Mouse (Mus musculus) MEL (cell line): Measurements from ENCODE around the gene Oat. TPM values are rescaled to one million over a fixed set of nuclear protein-coding genes. Genes with fewer than 3 reads are reported as not detected.

Experiments
- DNase-seq: peaks from one replicate; pipeline ENCODE4 v3.0.0; 2011; ENCODE audit warnings: low read depth, low spot score
- H3K27ac ChIP-seq: 2 replicates; pipeline ENCODE4 v1.5.1; 2012; ENCODE audit warnings: low read depth, mild to moderate bottlenecking, control low read depth, low read length, moderate library complexity; ENCODE audit not compliant: control insufficient read depth
- H3K27me3 ChIP-seq, 2 experiments: fragments of 150-350 bp in 1 of 2; sonication (generic) in 1 of 2; 2 replicates each; pipeline ENCODE4 v1.6.1; 2012; ENCODE audit warnings: low read length in 2 of 2, mild to moderate bottlenecking in 2 of 2, improper control_type of control experiment in 1 of 2, moderate library complexity in 1 of 2; ENCODE audit not compliant: insufficient read depth in 2 of 2, control insufficient read depth in 1 of 2
- H3K36me3 ChIP-seq, 2 experiments: 2 replicates each; pipeline ENCODE4 v1.6.1; 2012 to 2014; ENCODE audit warnings: low read length in 2 of 2, improper control_type of control experiment in 1 of 2, inconsistent platforms in 1 of 2, mild to moderate bottlenecking in 1 of 2; ENCODE audit not compliant: insufficient read depth in 2 of 2, control insufficient read depth in 1 of 2
- H3K4me1 ChIP-seq, 2 experiments: fragments of 150-350 bp in 1 of 2; sonication (generic) in 1 of 2; 2 replicates each; pipeline ENCODE4 v1.6.1; 2012; ENCODE audit warnings: low read length in 2 of 2, improper control_type of control experiment in 1 of 2, mild to moderate bottlenecking in 1 of 2; ENCODE audit not compliant: insufficient read depth in 2 of 2, control insufficient read depth in 1 of 2
- H3K4me3 ChIP-seq, 2 experiments: fragments of 150-350 bp in 1 of 2; sonication (generic) in 1 of 2; 2 replicates each; pipeline ENCODE4 v1.5.1; 2012; ENCODE audit warnings: low read depth in 2 of 2, low read length in 2 of 2, mild to moderate bottlenecking in 2 of 2, moderate library complexity in 2 of 2, control low read depth in 1 of 2, improper control_type of control experiment in 1 of 2; ENCODE audit not compliant: control insufficient read depth in 1 of 2, insufficient read depth in 1 of 2
- H3K79me2 ChIP-seq: 2 replicates; pipeline ENCODE4 v1.6.1; 2012; ENCODE audit warnings: mild to moderate bottlenecking, low read length, moderate library complexity; ENCODE audit not compliant: control insufficient read depth, poor library complexity, insufficient read depth
- H3K9ac ChIP-seq: 2 replicates; pipeline ENCODE4 v1.6.1; 2012; ENCODE audit warnings: low read depth, mild to moderate bottlenecking, control low read depth, low read length, moderate library complexity; ENCODE audit not compliant: control insufficient read depth, poor library complexity, severe bottlenecking
- H3K9me3 ChIP-seq: fragments of 150-350 bp; sonication (generic); replicated peaks from 2 replicates; pipeline ENCODE4 v1.6.1; 2012; ENCODE audit warnings: mild to moderate bottlenecking, low read length, improper control_type of control experiment, moderate library complexity; ENCODE audit not compliant: insufficient read depth
- BHLHE40 ChIP-seq: IDR thresholded peaks from 2 replicates; pipeline ENCODE4 v1.6.1; 2012; ENCODE audit warnings: low read depth, mild to moderate bottlenecking, inconsistent platforms, low read length, improper control_type of control experiment, borderline replicate concordance
- CHD2 ChIP-seq: IDR thresholded peaks from 2 replicates; pipeline ENCODE4 v1.6.1; 2011; ENCODE audit warnings: low read length, improper control_type of control experiment
- GABPA ChIP-seq: IDR thresholded peaks from 2 replicates; pipeline ENCODE4 v1.6.1; 2012; ENCODE audit warnings: low read depth, mild to moderate bottlenecking, inconsistent platforms, low read length, improper control_type of control experiment, moderate library complexity
- GATA1 ChIP-seq: IDR thresholded peaks from 2 replicates; pipeline ENCODE4 v1.6.1; 2011; ENCODE audit warnings: low read depth, low read length, improper control_type of control experiment
- HCFC1 ChIP-seq: IDR thresholded peaks from 2 replicates; pipeline ENCODE4 v1.6.1; 2012; ENCODE audit warnings: low read depth, mild to moderate bottlenecking, inconsistent platforms, low read length, improper control_type of control experiment, moderate library complexity
- JUND ChIP-seq: IDR thresholded peaks from 2 replicates; pipeline ENCODE4 v1.6.1; 2011; ENCODE audit warnings: low read depth, mild to moderate bottlenecking, improper control_type of control experiment, low read length
- KAT2A ChIP-seq: conservative IDR thresholded peaks from 2 replicates; pipeline ENCODE4 v1.6.1; 2012; ENCODE audit warnings: low read depth, low read length, improper control_type of control experiment, inconsistent platforms
- MAFK ChIP-seq: IDR thresholded peaks from 2 replicates; pipeline ENCODE4 v1.6.1; 2011; ENCODE audit warnings: low read depth, mild to moderate bottlenecking, low read length, improper control_type of control experiment, borderline replicate concordance
- MAX ChIP-seq: IDR thresholded peaks from 2 replicates; pipeline ENCODE4 v1.6.1; 2011; ENCODE audit warnings: low read length, improper control_type of control experiment
- MEF2A ChIP-seq: IDR thresholded peaks from 2 replicates; pipeline ENCODE4 v1.6.1; 2014; ENCODE audit warnings: low read depth, mild to moderate bottlenecking, inconsistent platforms, low read length, improper control_type of control experiment; ENCODE audit not compliant: poor library complexity, insufficient replicate concordance, severe bottlenecking; ENCODE audit errors: extremely low read depth
- MXI1 ChIP-seq: IDR thresholded peaks from 2 replicates; pipeline ENCODE4 v1.6.1; 2011; ENCODE audit warnings: mild to moderate bottlenecking, low read depth, low read length, improper control_type of control experiment
- MYB ChIP-seq: IDR thresholded peaks from 2 replicates; pipeline ENCODE4 v1.6.1; 2011; ENCODE audit warnings: mild to moderate bottlenecking, low read depth, low read length, improper control_type of control experiment
- MYC ChIP-seq: IDR thresholded peaks from 2 replicates; pipeline ENCODE4 v1.6.1; 2011; ENCODE audit warnings: low read depth, mild to moderate bottlenecking, low read length, improper control_type of control experiment, moderate library complexity
- POLR2A ChIP-seq, 2 experiments: IDR thresholded peaks; 2 replicates each; pipeline ENCODE4 v1.6.1; 2011 to 2012; ENCODE audit warnings: low read length in 2 of 2, mild to moderate bottlenecking in 2 of 2, control low read depth in 1 of 2, improper control_type of control experiment in 1 of 2, low read depth in 1 of 2, moderate library complexity in 1 of 2; ENCODE audit not compliant: control insufficient read depth in 1 of 2, insufficient read depth in 1 of 2, poor library complexity in 1 of 2
- POLR2AphosphoS2 ChIP-seq: IDR thresholded peaks from 2 replicates; pipeline ENCODE4 v1.6.1; 2011; ENCODE audit warnings: low read length, improper control_type of control experiment
- RAD21 ChIP-seq: IDR thresholded peaks from 2 replicates; pipeline ENCODE4 v1.6.1; 2011; ENCODE audit warnings: mild to moderate bottlenecking, low read depth, low read length, improper control_type of control experiment
- RCOR1 ChIP-seq: IDR thresholded peaks from 2 replicates; pipeline ENCODE4 v1.6.1; 2012; ENCODE audit warnings: low read depth, mild to moderate bottlenecking, inconsistent platforms, low read length, improper control_type of control experiment
- TAL1 ChIP-seq: IDR thresholded peaks from 2 replicates; pipeline ENCODE4 v1.6.1; 2012; ENCODE audit warnings: mild to moderate bottlenecking, inconsistent platforms, low read length, moderate library complexity, mixed read lengths
- TBP ChIP-seq: IDR thresholded peaks from 2 replicates; pipeline ENCODE4 v1.8.0; 2011; ENCODE audit warnings: low read depth, low read length, improper control_type of control experiment
- TCF12 ChIP-seq: IDR thresholded peaks from 2 replicates; pipeline ENCODE4 v1.6.1; 2014; ENCODE audit warnings: low read depth, mild to moderate bottlenecking, inconsistent platforms, low read length, improper control_type of control experiment, moderate library complexity
- UBTF ChIP-seq: IDR thresholded peaks from 2 replicates; pipeline ENCODE4 v1.6.1; 2012; ENCODE audit warnings: low read depth, mild to moderate bottlenecking, inconsistent platforms, low read length, improper control_type of control experiment, moderate library complexity, borderline replicate concordance; ENCODE audit not compliant: insufficient read depth
- USF1 ChIP-seq: IDR thresholded peaks from 2 replicates; pipeline ENCODE4 v1.6.1; 2014; ENCODE audit warnings: low read depth, mild to moderate bottlenecking, inconsistent platforms, low read length, improper control_type of control experiment, moderate library complexity
- USF2 ChIP-seq, 2 experiments: IDR thresholded peaks; 2 replicates each; pipeline ENCODE4 v1.6.1; 2011 to 2012; ENCODE audit warnings: improper control_type of control experiment in 2 of 2, low read length in 2 of 2, borderline replicate concordance in 1 of 2, inconsistent platforms in 1 of 2, low read depth in 1 of 2, mild to moderate bottlenecking in 1 of 2; ENCODE audit not compliant: insufficient read depth in 1 of 2
- ZC3H11A ChIP-seq: IDR thresholded peaks from 2 replicates; pipeline ENCODE4 v1.6.1; 2012; ENCODE audit warnings: low read depth, mild to moderate bottlenecking, inconsistent platforms, low read length, improper control_type of control experiment
- ZKSCAN1 ChIP-seq: IDR thresholded peaks from 2 replicates; pipeline ENCODE4 v1.6.1; 2012; ENCODE audit warnings: low read depth, mild to moderate bottlenecking, inconsistent platforms, low read length, improper control_type of control experiment, moderate library complexity
- ZMIZ1 ChIP-seq: IDR thresholded peaks from 2 replicates; pipeline ENCODE4 v1.6.1; 2012; ENCODE audit warnings: low read depth, mild to moderate bottlenecking, inconsistent platforms, low read length, improper control_type of control experiment, moderate library complexity
- ZNF384 ChIP-seq: IDR thresholded peaks from 2 replicates; pipeline ENCODE4 v1.6.1; 2012; ENCODE audit warnings: low read depth, mild to moderate bottlenecking, inconsistent platforms, low read length, improper control_type of control experiment
- polyA plus RNA-seq, 2 experiments: library from polyadenylated mRNA; stranded (reverse) in 1 of 2; unstranded in 1 of 2; fragments of >175 nt in 1 of 2; fragments of >200 nt in 1 of 2; gene quantifications; 2 replicates each; pipeline versions ENCODE4 v1.2.1 to v1.2.4; 2012; ENCODE audit warnings: low replicate concordance in 2 of 2, low read depth in 1 of 2; ENCODE audit not compliant: insufficient read length in 2 of 2, insufficient read depth in 1 of 2, missing spikeins in 1 of 2
- total RNA-seq: library from RNA; depleted of rRNA; stranded (reverse); fragments of 300-350 nt; gene quantifications from 2 replicates; pipeline ENCODE4 v1.2.3, GENCODE M21; 2012

The Oat gene
- total and polyA plus RNA-seq, 3 experiments: 190 to 226 (median 209) TPM

DNA sequence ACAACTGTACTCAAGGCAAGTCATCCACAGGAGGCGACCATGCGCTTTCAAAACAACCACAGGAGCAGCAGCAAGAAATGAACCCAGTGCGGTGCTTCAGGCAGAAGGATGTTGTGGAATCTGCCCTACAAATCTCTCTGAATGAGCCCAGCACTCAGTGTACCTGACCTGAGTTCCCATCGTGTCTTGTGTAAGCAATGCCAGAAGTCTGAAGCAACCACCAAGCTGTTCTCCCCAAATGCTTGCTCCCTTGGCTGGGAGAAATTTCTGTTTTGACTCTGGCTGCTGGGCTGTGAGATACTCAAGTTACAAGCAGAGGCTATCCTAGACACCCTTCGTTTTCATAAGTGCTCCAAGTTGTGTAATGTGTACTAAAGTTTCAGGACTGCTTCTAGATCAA is 29.5 kb upstream of the Oat start:
- Histone ChIP-seq H3K27ac (no peak overlapping the region), H3K4me1 (peaks cover 0 to 6% of the 10 kb centered on the region in 2 experiments; a peak in 2 of 4 replicates)
- TF ChIP-seq GATA1: no peak
- no peak for TF ChIP-seq MYB
- TF ChIP-seq TCF12: no peak
- no peak for TF ChIP-seq ZC3H11A
- no peak for TF ChIP-seq BHLHE40
- TF ChIP-seq ZKSCAN1: no peak
- no peak for TF ChIP-seq JUND
- TF ChIP-seq CHD2: no peak
- TF ChIP-seq MAX: no peak
- no peak for TF ChIP-seq MXI1
- TF ChIP-seq POLR2AphosphoS2: no peak
- TF ChIP-seq, all 39 proteins: peak for 0
- H3K27me3 ChIP-seq: no peaks in the 10 kb centered on the region; a peak in 1 of 4 replicates
- no peak overlapping the region for H3K9ac ChIP-seq
- DNase-seq: no peak
- H3K79me2 ChIP-seq: no peaks in the 10 kb centered on the region
- no peaks in the 10 kb centered on the region for H3K9me3 ChIP-seq
- no peak overlapping the region for H3K4me3 ChIP-seq
- H3K36me3 ChIP-seq: peaks cover 0 to 3% of the 10 kb centered on the region in 2 experiments; a peak in 2 of 4 replicates

DNA sequence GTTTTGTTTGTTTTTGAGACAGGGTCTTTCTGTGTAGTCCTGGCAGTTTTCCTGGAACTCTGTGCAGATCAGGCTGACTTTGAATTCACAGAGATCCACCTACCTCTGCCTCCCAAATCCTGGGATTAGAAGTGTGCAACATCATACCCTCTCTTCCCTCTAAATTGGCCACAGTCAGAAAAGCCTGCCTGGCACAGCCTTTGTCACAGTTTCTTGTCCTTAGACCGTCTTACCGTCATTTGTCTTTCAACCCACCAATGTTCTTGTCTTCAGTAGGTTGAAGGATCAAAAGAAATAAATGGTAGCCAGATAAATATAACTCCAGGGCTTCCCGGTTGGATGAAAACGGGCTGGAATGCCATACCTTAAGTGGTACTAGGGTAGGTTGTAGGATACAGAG is 28.5 kb upstream of the Oat start:
- H3K27me3 ChIP-seq: no peaks in the 10 kb centered on the region; a peak in 1 of 4 replicates
- no peaks in the 10 kb centered on the region for H3K9me3 ChIP-seq
- H3K79me2 ChIP-seq: no peaks in the 10 kb centered on the region
- H3K4me1 ChIP-seq: 0 out of 4 replicates have a peak, but pooled peaks cover 0 to 2% of the 10 kb centered on the region in 2 experiments
- H3K27ac ChIP-seq: no peak overlapping the region
- TF ChIP-seq ZKSCAN1 (no peak), USF2 (IDR thresholded peaks at IDR 0.05; ENCODE audit: borderline replicate concordance in 1 of 2, insufficient read depth in 1 of 2, low read depth in 1 of 2, low read length in 2 of 2) (no peak), RCOR1 (no peak)
- H3K4me3 ChIP-seq: no peak overlapping the region
- no peak overlapping the region for H3K9ac ChIP-seq
- no peak for DNase-seq
- no peaks in the 10 kb centered on the region for H3K36me3 ChIP-seq

DNA sequence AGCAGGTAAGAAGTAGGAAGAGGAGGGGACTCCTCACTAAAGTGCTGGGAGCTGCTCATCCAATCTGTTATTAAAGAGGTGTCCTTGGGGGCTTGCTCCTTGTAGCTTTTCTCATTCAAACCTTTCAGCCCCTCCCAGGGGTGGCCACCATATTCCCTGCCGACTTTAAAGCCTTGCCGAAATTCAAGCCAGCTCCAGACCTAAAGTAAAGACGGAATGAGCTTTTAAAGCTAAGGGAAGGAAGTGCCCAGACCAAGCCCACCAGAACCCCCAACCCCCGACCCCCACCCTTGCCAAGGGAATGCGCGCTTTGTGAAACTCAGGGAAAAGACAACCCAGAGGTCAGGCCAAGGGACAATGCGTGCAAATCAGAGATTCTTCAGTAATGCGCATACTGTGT is 24.7 kb upstream of the Oat start:
- Histone ChIP-seq H3K27ac (no peak overlapping the region), H3K36me3 (no peaks in the 10 kb centered on the region; a peak in 1 of 4 replicates), H3K9me3 (no peaks in the 10 kb centered on the region), H3K4me1 (peaks cover 0 to 14% of the 10 kb centered on the region in 2 experiments; a peak in 1 of 4 replicates), H3K27me3 (peaks cover 0 to 2% of the 10 kb centered on the region in 2 experiments; a peak in 1 of 4 replicates), H3K9ac (no peak overlapping the region), H3K4me3 (no peak overlapping the region), H3K79me2 (peaks cover 4% of the 10 kb centered on the region)
- DNase-seq: no peak
- no peak for TF ChIP-seq RAD21
- TF ChIP-seq MEF2A: no peak
- no peak for TF ChIP-seq TAL1
- no peak for TF ChIP-seq ZMIZ1
- no peak for TF ChIP-seq ZNF384
- TF ChIP-seq KAT2A: no peak
- no peak for TF ChIP-seq POLR2A (IDR thresholded peaks at IDR 0.05; ENCODE audit: control insufficient read depth in 1 of 2, insufficient read depth in 1 of 2, low read depth in 1 of 2, low read length in 2 of 2, poor library complexity in 1 of 2)
- TF ChIP-seq MYC: no peak
- TF ChIP-seq HCFC1: no peak
- no peak for TF ChIP-seq MXI1
- no peak for TF ChIP-seq UBTF
- TF ChIP-seq GABPA: no peak
- TF ChIP-seq MYB: no peak
- TF ChIP-seq TBP: no peak
- TF ChIP-seq USF1: no peak
- TF ChIP-seq ZKSCAN1: no peak
- TF ChIP-seq MAFK: no peak
